Mouse (Mus musculus) liver, embryonic 16.5 days (tissue): ENCODE data around the gene Spata31d1c. TPM values are rescaled to one million over a fixed set of nuclear protein-coding genes. Genes with fewer than 3 reads are reported as not detected.

Source experiments
- polyA plus RNA-seq: library from polyadenylated mRNA; unstranded; fragments of >200 nt; fragmentation: Nextera tagmentation; extraction: Ambion mirVana; gene quantifications from 2 replicates; pipeline ENCODE4 v1.2.1, GENCODE M21; 2015

Spata31d1c gene
- polyA plus RNA-seq, 1 experiment from 2014 or later, result not detected

Other genes with a start within 250 kb of the Spata31d1c start
- not detected in 2 replicates for gene Cntnap3, start 129.1 kb upstream of the Spata31d1c start, polyA plus RNA-seq
- not detected in 2 replicates for gene Spata31, start 115.7 kb upstream of the Spata31d1c start, polyA plus RNA-seq
- gene Prss47, start 19.7 kb downstream of the Spata31d1c start, polyA plus RNA-seq, result not detected in 2 replicates
- 32.1 and 35.8 TPM in 2 replicates for gene Mfsd14b, start 79.9 kb downstream of the Spata31d1c start, polyA plus RNA-seq
- gene Olfr465-ps1, start 105.0 kb downstream of the Spata31d1c start, polyA plus RNA-seq, result not detected in 2 replicates
- gene Olfr466, start 117.2 kb downstream of the Spata31d1c start, polyA plus RNA-seq, result not detected in 2 replicates
- not detected in 2 replicates for gene Nlrp4f, start 172.9 kb downstream of the Spata31d1c start, polyA plus RNA-seq
- gene Gm10775, start 226.5 kb downstream of the Spata31d1c start, polyA plus RNA-seq, result not detected in 2 replicates
- gene Zfp369, start 245.8 kb downstream of the Spata31d1c start, polyA plus RNA-seq, result 2.7 and 2.9 TPM in 2 replicates